Mouse (Mus musculus): ENCODE data around the gene Gm20479.

The Gm20479 gene

DNA sequence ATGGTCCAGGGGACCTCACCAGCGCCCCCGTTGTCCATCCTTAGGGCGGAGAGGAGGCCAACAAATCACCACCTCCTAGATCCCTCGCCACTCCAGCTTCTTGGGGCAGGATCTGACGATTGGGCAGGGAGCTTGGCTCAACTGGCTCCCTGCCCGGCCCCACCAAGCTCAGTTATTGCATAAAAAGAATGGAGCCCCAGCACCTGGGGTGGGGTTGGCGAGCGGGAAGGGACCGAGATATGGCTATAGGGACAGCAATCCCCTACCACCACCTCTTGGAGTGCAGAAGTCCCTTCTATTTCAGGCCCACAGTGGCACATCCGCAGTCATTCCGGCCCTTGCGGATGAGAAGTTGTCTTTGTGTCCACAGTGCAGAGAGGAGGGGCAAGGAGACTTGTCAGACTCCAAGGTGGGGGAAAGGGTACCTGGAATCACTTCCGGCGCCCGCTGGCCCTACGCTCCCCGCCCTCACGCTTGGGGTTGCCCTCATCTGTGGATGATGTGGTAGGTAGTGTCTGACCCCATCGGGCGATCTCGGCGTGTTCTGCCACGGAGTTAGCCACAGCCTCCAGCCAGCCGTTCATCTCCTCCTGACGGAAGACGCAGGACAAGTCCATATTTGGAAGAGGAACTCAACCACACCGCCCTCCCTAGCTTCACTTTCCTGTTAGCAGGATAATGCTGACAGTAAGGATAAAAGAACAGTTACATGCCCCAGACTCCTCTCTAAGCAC, at the start of gene Gm20479:
Gene Gm20479 (minus strand): TSS at position 559 of the 734 bp plus-strand sequence.
- peak; percentile 60 to 69 for DNase-seq

DNA sequence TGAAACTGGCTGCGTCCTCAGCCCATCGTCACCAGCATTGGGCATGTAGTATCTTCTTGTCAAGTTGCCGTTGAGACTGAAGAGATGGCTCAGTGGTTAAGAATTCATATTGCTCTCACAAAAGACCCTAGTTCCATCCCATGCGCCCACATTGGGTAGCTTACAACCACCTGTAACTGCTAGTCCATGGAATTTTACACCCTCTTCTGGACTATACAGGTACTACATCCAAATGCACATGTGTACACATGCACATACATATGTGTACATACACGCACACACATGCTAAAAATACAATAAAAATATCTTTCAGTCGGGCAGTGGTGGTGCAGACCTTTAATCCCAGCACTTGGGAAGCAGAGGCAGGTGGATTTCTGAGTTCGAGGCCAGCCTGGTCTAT, 49.3 kb upstream of the Gm20479 start:
- DNase-seq: no peak

DNA sequence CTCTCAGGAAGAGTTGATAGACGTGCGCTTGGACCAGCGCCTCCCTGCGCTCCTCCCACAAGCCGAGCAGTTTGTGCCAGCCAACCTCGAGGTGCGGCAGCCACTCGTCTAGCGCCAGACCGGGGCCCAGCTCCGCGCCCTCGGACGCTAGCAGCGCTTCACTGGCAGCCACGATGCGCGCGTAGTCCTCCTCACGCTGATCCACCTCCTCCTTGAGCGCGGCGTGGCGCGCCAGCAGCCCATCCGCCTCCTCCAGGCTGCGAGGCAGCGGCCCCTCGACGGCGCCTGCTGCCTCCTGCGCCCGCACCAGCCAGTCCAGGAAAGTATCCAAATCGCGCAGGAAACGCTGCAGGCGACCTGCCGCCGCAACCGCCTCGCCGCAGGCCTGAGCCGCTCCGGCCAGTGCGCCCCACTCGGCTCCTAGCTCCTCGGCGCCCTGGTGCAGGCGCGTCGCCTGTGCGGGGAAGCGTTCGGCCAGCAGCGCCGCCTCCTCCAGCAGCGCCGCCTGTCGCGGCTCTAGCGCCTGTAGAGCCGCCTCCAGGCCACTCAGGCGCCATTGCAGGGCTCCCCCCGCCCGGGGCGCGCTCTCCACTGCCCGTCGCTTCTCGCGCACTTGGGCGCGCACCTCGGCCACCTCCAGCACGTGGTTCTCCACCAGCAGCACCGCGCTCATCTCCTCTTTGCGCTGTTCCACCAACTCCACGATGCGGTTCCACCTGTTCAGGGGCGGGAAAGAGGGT, 47.2 kb upstream of the Gm20479 start:
- peak; percentile 22 to 48 for DNase-seq

DNA sequence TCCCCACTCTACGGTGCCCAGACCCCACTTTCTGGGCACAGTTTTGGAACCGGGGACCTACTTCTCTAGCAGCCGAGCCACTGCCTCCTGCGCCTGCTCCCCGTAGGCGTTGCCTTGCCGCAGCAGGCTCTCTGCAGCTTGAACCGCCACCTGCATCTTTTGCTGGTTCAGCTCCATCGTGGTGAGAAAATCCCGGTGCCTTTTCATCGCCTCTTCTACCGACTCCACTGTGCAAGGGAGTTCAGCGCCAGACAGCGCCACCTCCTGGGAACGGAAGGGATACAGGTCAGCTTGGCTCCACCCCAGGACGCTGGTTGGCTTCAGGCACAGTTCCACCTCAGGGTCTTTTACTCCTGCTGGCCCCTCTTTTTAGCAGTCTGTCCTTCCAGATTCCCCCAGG, 45.5 kb upstream of the Gm20479 start:
- DNase-seq: peak; percentile 81 to 83

DNA sequence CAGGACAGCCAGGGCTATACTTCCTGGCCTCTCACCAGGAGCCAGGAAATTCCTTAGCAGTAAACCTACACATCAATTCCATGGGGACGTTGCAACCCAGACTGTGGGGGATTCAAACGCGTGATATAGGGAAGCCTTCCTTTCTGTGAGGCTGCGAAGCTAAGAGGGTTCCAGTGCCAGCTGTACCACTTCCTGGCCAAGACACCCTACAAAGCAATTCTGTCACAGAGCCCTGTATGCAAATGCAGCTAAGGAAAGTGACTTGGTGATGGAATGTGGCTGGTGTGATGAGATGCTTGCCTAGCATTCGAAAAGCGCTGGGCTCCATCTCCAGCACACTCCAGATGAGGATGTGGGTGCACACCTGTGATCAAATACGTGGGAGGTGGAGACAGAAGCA, 43.3 kb upstream of the Gm20479 start:
- DNase-seq: no peak

DNA sequence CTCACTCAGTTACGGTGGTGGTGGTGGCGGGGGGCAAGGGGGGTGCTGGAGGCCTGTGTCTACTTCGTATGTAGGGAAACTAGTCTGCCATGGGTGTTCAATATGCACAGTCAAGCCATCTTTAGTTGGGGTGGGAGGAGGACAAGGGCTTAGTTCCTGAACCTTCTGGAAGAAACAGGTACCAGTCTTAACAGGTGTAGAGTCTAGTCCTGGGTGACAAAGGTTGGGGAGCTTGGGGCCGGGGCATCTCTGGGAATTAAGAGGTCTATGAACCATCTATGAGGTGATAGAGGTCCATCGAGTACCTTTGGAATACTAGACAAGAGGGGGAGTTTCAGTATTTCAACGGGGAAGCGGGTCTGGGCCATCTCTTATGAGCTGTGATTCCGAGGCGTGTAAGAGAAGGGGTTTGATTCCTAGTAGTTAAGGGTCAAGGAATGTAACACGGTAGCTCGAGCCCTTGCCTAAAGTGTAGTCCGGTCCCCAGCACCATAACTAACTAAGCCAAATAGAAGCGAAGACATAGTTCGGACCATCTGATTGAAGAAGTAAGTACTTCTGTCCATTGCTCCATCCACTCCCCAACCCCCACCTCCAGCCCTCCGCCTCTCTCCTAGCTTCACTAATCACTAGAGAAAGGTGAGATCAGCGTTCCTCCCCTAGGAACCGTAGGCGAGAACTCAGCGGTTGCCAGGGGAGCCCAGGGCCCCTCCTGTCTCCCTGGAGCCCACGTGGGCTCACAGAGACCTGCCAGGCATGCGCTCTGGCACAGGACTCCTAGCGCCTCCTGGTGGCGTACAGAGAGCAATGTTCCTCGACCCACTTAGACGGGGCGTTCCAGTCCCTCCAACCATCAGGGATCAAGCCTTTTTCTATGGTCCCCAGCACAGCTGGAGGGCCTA, 40.1 kb upstream of the Gm20479 start:
- peak; percentile 63 to 74 for DNase-seq

DNA sequence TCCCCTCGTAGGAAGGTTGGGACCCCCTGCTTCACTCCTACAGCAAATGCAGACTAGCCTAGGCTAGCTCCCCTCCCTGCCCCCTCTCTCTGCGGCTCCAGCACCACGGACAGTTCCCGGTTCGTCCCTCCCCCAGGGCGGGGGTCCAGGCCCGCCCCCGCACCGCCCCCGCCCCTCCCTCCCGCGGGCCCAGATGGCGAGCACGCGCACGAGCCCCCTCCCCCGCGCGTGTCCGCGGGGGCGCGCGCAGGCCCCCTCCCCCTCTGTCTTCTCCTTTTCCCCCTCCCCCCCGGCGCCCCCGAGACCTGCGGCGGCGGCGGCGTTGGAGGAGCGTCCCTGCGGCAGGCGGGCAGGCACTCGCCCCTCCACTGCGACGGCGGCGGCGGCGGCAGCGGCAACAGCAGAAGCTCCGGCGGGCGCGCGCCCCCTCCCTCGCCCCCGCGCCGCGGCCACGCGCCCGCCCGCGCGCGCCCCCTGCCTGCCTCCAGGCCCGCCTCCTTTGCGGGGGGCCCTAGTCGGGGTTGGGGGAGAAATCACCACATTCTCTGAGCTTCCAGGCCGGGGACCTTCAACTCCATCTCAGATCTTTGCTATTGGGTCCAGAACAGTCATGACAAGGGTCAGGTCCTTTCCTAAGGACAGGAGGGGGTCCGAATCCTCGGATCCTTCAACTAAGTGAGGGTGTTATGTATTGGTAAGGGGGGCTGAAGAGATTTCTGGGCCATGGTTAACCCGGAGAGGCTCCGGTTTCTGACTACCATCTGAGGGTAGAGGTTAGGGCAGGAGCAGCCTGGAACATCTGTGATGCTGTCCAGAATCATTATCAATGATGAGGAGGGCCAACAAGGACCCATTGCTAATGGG, 39.2 kb upstream of the Gm20479 start:
- DNase-seq: peak; percentile 73 to 74

DNA sequence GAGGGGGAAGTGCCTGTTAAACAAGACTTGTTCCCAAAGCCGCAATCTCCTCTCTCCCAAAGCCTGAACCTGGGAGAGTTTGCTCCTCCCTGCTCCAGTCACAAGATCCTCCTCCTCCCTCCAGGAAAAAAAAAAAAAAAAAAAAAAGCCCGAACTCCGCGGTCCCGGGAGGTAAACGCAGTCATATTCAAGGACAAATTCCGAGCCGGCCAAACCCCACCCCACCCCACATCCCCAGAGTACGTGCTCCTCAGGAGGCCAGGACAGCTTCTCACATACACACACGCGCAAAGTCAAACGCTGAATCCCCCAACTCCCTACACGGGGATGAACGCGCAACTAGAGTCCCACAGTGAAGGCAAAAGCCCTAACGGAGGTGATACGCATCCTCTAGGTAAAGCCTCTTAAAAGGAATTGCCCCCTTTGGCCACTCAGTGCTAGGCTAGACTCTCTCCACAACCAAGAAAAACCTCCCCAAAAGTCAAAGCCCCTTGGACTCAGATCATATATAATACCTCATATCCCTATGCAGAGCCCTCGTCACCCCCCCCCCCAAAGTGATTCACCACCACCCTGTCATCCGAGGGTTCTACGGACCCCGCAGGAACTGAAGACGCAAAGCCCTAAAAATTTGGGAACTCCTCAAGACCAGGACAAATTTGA, 38.4 kb upstream of the Gm20479 start:
- DNase-seq: no peak

DNA sequence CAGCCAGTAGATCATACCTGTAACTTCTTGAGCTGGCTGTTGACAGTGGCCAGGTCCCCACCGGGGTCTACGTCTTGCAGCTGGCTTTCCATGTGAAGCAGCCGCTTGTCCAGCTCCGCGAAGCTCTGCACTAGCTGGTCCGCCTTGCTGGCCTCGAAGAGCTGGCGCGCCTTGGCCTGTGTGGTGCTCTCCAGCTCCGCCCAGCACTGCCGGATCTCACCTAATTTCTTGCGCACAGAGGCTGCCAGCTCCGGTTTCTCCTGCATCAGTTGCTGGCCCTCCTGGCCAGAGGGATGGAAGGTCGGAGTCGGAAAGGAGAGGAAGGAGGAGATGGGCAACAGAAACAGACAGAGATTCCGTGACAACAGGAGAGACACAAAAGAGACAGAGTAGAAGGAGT, 34.2 kb upstream of the Gm20479 start:
- no peak for DNase-seq

DNA sequence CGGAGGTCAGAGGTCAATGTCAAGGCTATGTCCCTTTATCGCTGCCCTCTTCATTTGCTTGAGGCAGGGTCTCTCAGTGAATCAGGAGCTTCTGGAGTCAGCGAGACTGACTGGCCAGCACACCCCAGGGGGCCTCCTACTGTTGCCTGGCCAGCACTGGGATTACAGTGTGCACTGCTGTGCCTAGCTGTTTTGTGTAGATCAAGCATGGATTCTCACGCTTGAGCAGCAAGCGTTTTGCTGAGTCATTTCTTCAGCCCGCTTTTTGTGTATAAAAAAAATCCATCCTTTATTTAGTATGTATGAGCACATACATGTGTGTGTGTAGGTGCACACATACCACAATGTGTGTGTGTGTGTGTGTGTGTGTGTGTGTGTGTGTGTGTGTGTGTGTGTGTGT, 32.0 kb upstream of the Gm20479 start:
- DNase-seq: no peak

DNA sequence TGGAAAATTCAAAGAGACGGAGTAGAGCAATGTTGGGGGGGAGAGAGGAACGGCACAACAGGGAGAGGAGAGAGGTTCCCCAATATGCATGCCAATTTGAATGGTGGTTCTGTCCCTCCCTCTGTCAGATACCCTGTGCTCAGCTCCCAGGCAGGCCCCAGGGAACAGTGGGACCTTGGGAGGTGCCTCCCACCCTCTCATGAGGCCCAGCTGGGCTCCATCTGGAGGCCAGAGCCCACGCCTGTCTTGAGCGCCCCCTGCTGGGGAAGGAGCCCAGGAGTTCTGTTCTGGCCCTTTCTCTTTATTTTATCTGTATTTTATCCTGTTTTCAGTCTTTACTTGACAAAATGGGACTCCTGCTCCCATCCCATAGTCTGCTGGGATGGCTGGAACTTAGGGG, 27.5 kb upstream of the Gm20479 start:
- DNase-seq: peak; percentile 86 to 87

DNA sequence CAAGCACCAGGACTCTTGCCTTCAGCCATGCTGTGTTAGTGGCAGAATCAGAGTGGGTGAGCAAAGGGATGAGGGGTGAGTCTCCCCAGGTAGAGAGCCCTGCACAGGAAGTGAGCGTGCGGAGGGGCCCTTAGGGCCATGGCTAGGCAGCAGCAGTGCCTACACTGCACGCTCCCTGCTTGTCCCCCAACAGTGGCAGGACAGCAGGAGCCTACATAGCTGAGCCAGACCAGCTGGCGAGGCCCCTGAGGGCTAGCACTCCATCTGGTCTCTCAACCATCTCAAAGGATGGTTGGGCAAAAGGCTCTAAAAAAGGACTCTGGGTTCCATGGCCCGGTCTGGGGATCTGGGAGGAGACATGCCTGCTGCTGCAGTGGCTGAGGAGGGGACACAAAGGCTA, 26.9 kb upstream of the Gm20479 start:
- no peak for DNase-seq

DNA sequence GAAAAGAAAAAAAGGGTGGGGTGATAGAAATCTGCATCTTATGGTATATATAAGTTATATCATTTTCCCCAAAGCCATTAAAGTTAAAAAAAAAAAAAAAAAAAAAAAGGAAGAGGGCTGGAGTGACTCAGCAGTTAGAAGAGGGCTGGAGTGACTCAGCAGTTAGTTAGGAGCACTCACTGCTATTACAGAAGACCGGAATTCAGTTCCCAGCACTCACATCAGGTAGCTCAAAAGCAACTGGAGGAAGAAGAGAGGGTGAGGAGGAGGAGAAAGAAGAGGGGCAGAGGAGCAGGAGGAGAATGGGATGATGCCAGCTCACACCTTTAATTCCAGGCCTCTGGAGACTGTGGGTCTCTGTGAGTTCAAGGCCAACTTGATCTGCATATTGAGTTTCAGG, 26.0 kb upstream of the Gm20479 start:
- DNase-seq: no peak

DNA sequence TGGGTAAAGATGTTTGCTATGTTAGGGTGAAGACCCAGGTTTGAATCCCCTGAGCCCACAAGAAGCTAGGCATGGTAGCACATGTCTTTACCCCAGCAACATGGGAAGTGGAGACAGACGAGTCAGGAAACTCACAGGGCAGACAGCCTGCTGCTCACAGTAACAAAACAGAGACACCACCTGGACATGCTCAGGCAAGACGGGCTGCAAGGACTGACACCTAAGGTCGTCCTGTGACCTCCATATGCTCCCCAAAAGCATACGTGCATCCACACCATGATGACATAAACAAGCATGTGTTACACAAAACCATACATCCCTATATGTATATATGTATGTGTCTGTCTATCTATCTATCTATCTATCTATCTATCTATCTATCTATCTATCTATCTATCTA, 24.3 kb upstream of the Gm20479 start:
- no peak for DNase-seq

DNA sequence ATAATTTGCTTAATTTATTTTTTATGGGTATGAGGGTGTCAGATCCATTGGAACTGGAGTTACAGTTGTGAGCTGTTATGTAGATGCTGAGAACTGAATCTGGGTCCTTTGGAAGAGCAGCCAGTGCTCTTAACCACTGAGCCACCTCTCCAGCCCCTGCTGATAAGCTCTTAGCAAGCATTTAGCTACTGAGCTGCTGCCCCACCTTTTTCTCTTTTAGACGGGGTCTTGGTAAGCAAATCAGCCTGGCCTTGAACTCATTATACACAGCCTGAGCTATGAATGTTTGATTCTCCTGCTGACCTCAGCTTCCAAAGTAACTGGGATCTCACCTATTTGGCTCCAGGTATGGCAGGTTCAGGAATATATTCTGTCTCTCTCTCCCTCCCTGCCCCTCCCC, 23.8 kb upstream of the Gm20479 start:
- DNase-seq: no peak

DNA sequence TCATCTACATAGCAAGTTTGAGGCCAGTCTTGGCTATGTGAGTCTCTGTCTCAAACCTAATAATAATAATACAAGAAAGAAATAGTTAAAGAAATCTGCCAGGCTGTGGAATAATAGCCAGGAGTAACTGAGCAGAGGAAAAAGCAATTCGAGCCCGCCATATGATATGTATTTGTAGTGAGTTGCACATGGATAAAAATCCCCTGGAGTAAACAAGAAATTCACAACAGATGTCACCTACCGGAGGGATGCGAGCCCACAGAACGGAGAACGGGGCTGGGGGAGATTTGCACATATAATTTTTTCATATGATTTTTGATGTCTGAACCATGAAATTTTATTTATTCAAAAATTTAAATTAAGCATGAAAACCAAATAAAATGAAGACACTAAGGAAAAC, 22.6 kb upstream of the Gm20479 start:
- DNase-seq: no peak

DNA sequence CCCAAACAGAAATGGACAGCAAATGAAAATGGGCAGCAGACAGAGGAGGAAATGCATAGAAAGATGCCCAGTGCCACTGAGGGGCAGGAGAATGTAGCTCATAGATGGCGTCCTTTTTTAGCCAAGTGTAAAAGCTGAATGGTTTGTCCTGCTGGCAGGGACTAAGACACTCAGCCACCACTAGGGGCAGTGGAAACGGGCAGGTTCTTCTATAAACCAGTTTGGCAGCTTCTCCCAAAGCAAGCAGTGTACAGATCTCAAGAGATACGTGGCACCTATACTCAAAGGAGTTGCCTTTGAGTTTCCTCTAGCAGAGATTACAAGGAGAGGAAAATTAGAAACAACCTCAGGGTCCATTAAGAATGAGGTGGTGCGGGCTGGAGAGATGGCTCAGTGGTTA, 21.2 kb upstream of the Gm20479 start:
- DNase-seq: peak; percentile 63 to 71

DNA sequence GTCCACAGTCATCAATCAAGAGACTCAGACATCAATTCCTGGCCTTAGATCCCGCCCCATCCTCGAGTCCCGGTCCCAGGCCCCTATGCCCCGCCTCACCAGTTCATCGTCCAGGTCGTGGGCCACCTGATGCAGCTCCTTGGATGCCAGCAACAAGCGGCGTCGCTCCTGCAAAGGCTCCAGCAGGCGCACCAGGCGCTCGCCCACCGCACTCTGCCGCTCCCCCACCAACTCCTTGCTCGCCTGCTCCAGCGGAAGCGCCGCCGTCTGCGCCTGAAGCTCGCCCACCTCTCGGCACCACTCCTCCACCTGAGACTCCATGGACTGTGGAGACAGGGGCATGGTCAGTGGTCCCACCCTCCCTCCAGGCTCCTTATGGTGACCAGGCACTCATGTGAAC, 18.1 kb upstream of the Gm20479 start:
- peak in 1 of 2 experiments; percentile 25 for DNase-seq

DNA sequence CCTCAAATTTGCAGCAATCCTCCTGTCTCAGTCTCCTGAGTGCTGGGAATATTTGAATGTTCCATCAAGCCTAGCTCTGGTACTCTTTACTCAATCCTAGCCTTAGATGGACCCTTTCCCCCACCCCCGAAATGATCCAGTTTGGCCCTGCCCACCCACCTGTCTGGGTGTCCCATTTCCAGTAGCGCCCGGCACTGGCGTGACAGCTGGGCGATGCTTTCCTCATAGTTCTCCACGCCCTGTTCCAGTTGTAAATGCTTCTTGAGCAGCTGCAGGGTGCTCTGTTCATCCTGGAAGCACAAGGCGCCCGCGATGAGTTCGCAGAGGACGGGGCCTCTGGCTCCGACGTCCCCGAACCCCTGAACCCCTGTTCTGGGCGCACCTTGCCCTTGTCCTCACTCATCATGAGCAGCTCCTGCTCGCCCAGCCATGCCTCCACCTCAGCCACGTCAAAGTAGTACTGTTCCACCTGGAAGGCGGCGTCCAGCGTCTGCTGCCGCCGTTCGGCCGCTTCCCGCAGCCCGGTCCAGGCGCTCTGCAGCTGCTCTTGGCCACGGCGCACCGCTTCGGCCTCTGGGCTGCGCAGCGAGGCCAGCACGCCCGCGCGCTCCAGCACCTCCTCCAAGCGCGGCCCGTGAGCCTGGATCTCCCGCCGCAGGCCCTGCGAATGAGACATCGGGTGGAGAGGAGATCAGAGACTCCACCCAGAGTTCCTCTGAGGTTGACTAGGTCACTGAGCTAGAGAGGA, 14.7 kb upstream of the Gm20479 start:
- DNase-seq: peak; percentile 30 to 52

DNA sequence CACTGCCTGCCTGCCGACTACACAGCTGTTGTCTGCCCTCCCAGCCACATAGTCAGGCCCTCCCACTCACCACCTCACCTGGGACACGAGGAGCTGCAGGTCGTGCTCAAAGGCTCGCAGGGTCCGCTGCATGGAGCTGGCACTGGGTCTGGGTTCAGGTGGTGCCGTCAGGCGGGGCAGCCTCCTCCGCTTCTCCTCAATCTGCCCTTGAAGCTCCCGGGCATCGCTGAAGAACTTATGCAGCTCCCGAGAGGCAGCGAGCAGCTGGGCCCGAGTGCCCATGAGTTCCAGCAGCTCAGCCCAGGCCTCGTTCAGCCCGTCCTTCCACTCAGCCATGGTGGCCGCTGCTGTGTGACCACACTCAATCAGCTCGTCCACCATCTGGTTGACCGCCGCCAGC, 11.9 kb upstream of the Gm20479 start:
- DNase-seq: no peak

DNA sequence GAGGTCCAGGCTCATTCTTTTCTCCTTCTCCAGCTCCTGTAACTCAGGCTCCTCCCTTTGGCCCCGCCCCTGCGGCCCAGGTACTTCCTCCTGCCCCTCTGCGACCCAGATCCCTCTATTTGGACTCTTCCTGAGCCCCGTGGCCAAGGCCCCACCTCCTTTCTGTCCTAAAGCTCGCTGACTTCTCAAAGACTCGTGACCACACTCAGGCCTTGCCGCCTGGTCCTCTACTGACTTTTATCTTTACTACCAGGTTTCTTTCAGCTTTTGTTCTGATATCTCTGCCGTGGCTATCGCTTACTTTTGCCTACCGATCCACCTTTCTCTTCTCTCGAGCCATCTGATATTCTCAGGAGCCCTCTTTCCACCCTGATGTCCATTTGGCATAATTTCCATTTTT, 10.8 kb upstream of the Gm20479 start:
- DNase-seq: peak; percentile 21 to 32
